Mouse (Mus musculus) left cerebral cortex, postnatal 10 days (tissue): Measurements from ENCODE around the gene Foxf1. TPM values are rescaled to one million over a fixed set of nuclear protein-coding genes. Genes with fewer than 3 reads are reported as not detected.

Experiments used
- DNase-seq, 2 experiments: peaks; one replicate each; pipeline ENCODE4 v3.0.0; 2021 to 2022; ENCODE audit warnings: low spot score in 2 of 2, mixed read lengths in 1 of 2; ENCODE audit errors: extremely low spot score in 1 of 2
- intact Hi-C: fragments of 180-260 bp; cut with DNase I; formaldehyde crosslinking; loops from one replicate; pipeline ENCODE4 v1.15.1; 2025
- total RNA-seq, 2 experiments: library from RNA; stranded (reverse); gene quantifications; 2 replicates each; pipeline ENCODE4 v1.2.3; 2021

Gene Foxf1
- 1 to 10 TPM; 1.4 to 1.5 TPM for total RNA-seq

DNA sequence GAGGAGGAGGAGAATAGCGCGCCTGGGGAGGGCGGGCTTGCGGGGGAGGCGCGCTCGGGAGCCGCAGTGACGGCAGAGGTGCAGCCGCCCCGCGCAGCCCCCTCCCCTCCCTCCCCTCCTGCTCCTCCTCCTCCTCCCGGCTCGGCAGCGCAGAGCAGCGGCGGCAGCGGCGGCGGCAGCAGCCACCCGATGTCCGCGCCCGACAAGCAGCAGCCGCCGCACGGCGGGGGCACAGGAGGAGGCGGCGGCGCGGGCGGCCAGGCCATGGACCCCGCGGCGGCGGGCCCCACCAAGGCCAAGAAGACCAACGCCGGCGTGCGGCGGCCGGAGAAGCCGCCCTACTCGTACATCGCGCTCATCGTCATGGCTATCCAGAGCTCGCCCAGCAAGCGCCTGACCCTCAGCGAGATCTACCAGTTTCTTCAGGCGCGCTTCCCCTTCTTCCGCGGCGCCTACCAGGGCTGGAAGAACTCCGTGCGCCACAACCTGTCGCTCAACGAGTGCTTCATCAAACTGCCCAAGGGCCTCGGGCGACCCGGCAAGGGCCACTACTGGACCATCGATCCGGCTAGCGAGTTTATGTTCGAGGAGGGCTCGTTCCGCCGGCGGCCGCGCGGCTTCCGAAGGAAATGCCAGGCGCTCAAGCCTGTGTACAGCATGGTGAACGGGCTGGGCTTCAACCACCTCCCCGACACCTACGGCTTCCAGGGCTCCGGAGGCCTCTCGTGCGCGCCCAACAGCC is at the start of gene Foxf1:
Foxf1 (plus strand) TSS at position 177 of the 742 bp plus-strand sequence.
- intact Hi-C loops = loop anchor here (5.0 kb wide), 1 partner anchor 33 kb away; the partner anchor contains the start of gene Foxc2

DNA sequence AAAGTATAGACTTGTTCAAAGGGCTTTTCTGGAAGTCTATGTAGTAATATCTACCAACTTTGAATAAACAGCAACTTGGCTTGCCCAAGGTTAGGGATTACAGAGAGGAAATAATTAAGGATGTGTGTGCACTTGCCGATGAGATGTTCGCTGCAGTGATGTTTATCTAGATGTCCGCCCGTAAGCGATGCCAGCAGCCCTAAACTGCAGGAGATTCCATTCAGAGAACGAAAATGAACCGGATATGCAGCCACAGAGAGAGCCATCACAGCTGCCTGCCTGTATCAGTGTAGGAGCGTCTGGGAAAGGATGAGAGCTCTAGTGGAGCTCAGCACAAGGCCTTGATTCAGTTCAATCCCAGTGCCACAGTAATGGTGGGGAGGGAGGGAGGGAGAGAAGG is 48.6 kb upstream of the Foxf1 start:
- intact Hi-C loops = no loop called here
- DNase-seq = no peak

More for the DNA sequence above, at the start of gene Foxf1:
- DNase-seq = peak in 1 of 2 experiments; percentile 72

- intact Hi-C loops = no loop called here
- no peak for DNase-seq
Observed at GRCm38 (mm10) chr8:121043719-121044440, 40.3 kb upstream of the Foxf1 start.

GRCm38 (mm10) chr8:121047441-121047840 is 36.7 kb upstream of the Foxf1 start:
- DNase-seq = no peak
- intact Hi-C loops = no loop called here

DNA sequence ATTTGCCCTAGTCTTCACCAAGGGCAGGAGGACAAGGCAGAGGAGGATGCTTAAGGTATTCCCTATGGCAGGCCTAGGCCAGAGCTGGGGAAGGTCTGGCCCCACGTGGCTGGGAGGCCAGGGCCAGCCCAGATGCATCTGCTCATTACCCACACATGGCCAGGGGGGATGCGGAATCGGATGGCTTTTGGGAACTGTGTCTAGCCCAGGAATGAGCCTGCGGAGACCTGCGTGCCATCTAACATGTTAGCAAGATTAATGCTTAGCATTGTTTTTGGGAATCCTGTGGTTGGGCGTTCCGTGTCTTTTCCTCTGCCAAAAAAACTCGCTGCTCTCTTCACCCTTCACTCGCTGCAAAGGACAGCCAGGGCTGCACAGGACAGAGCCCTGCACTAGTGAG is 26.1 kb upstream of the Foxf1 start:
- intact Hi-C loops = no loop called here
- DNase-seq = no peak

DNA sequence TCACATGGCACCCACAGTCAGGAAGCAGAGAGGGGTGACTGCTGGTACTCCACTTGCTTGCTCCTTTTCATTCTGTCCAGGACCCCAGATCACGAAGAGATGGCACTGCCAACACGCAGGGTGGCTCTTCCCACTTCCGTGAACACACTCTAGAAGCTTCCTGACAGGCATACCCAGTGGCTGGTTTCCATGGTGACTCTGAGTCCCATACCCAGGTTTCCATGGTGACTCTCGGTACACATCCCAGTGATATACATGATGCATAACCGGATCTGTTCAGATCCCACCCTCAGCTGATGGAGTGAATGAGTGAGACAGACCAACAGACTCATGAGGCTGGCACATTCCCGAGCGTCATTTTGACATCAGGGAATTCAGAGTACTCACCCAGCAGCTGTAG is 25.1 kb upstream of the Foxf1 start:
- intact Hi-C loops = no loop called here
- peak in 1 of 2 experiments; percentile 77 for DNase-seq

DNA sequence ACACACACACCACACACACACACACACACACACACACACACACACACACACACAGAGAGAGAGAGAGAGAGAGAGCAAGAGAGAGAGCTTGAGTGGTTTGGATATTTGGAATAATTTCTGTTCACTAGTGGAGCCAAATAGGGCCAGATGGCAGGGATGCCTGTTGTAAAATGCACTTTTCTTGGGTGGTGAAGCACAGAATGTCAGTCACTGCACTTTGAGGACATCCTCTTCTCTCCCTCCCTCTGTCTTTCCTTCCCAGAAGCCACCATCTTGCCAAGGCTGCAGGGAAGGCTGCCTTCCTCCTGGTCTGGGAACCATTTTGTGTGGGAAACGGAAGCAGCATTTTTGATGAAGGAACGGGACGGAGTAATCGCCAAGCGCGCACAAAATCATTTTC is 21.7 kb upstream of the Foxf1 start:
- intact Hi-C loops = no loop called here
- DNase-seq = no peak

DNA sequence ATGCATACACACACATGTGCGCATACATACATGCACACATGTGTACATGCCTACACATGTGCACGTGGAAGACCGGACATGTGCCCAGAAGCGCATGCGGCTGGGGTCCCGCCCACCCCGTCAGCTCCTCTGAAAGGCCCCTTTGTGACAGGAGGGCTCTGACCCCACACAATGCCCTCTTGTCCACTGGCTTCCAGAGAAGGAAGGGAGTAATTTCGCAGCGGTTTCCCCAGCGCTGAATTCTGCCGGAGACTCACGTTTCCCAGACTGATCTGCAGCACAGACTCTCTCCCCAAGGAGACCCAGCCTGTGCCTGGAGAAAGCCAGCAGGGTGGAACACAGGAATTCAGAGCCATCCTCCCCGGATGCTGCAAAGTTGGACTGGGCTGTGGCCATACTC is 20.5 kb upstream of the Foxf1 start:
- no peak for DNase-seq
- intact Hi-C loops = no loop called here

- intact Hi-C loops = loop anchor here (5.0 kb wide), 1 partner anchor 174 kb away; no protein-coding TSS in a partner anchor
- no peak for DNase-seq
Observed at GRCm38 (mm10) chr8:121071454-121071853, 12.7 kb upstream of the Foxf1 start.

- DNase-seq = no peak
Observed at GRCm38 (mm10) chr8:121072406-121073130, 11.6 kb upstream of the Foxf1 start.

GRCm38 (mm10) chr8:121073174-121074107 is 10.7 kb upstream of the Foxf1 start:
- DNase-seq = no peak
- intact Hi-C loops = loop anchor here (5.0 kb wide), 1 partner anchor 176 kb away; no protein-coding TSS in a partner anchor

More at GRCm38 (mm10) chr8:121072406-121073130, 11.6 kb upstream of the Foxf1 start:
- intact Hi-C loops = loop anchor here (5.0 kb wide), 1 partner anchor 175 kb away; no protein-coding TSS in a partner anchor

DNA sequence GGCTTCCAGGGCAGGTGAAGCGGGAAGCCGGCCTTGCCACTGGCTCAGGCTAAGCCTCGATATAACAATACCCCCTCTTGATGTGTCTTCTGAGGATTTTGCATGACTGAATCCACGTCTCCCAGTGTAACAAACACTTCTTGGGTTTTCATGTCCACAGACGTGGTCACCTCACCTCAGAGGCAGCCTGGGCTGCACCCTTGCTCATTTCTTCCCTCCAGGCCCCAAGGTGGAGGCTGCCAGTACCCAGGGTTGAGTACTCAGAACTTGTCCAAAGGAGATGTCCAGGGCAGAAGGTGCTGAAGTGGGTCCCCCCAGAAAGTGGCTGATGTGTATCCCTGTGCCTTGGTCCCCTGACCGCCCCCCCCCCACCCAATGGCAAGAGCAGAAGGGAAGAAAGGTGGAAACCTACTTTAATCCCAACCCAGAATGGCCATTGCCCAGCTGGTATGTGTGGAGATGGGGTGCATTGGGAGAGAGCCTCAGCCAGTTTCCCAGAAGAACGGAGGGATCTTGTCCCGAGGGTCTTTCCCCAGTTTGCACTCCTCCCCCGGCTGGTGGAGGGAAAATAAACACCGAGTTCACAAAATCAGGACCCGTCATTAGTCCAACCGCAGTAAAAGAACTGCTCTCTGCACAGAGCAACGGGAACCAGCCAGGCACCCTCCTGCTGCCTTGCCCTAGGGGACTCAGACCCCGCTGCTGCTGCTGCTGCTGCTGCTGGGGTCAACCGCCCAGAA is 9.9 kb upstream of the Foxf1 start:
- DNase-seq = no peak
- intact Hi-C loops = loop anchor here (5.0 kb wide), 1 partner anchor 177 kb away; no protein-coding TSS in a partner anchor

- intact Hi-C loops = loop anchor here (5.0 kb wide), 2 partner anchors 177 to 187 kb away; no protein-coding TSS in a partner anchor
- no peak for DNase-seq
Observed at GRCm38 (mm10) chr8:121074848-121075145, 9.4 kb upstream of the Foxf1 start.

- intact Hi-C loops = loop anchor here (5.0 kb wide), 1 partner anchor 189 kb away; no protein-coding TSS in a partner anchor
- no peak for DNase-seq
Observed at GRCm38 (mm10) chr8:121075936-121076335, 8.2 kb upstream of the Foxf1 start.

GRCm38 (mm10) chr8:121076555-121076954 is 7.6 kb upstream of the Foxf1 start:
- DNase-seq = no peak
- intact Hi-C loops = loop anchor here (5.0 kb wide), 1 partner anchor 189 kb away; no protein-coding TSS in a partner anchor

DNA sequence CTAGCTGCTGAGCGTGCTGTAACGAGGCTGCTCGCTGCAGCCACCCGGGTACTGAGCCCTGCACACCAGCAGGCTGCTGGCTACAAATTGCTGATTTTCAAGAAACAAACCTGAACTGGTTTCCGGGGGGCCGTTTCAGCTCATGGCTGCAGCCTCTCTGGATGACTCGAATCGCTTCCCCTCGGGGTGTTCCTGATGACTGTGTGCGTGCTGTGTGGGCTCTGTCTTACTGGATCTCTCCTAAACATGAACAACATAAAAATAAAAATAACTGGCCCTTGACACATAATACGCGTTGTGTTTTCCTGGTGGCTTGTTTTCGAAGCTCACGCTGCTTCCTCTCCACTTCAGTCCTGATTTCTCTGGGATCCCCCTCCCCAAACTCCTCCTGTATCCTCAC is 5.5 kb upstream of the Foxf1 start:
- intact Hi-C loops = loop anchor here (5.0 kb wide), 1 partner anchor 191 kb away; no protein-coding TSS in a partner anchor
- DNase-seq = no peak

GRCm38 (mm10) chr8:121079201-121079600 is 5.0 kb upstream of the Foxf1 start:
- DNase-seq = no peak

More at GRCm38 (mm10) chr8:121079201-121079600, 5.0 kb upstream of the Foxf1 start:
- intact Hi-C loops = loop anchor here (5.0 kb wide), 1 partner anchor 192 kb away; no protein-coding TSS in a partner anchor
